Mouse (Mus musculus): Measurements from ENCODE around the gene Apc2.

Gene Apc2

DNA sequence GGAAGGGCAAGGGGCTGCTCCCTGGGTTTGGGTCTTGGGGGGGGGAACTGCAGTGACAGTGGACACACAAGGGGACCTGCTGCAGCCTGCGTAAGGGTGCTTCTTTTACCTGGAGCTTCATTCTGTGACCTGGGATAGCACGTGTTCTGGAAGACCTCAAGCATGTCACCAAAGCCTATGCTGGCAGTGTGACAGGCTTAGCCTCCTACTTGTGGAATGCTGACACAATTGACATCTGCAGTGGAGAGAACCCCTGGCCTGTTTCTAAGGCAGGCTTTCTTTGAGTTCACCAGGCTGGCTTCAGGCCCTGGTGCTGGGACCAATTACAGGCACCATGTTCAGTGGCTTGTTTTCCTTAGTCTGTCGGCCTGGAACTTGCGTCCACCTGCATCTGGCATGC lies 1.5 kb upstream of the Apc2 start:
- in situ Hi-C loops (cut with MseI, MboI) = no loop called here

GRCm38 (mm10) chr10:80294788-80295303 lies 931 bp upstream of the Apc2 start:
- in situ Hi-C loops (cut with MseI, MboI) = no loop called here

DNA sequence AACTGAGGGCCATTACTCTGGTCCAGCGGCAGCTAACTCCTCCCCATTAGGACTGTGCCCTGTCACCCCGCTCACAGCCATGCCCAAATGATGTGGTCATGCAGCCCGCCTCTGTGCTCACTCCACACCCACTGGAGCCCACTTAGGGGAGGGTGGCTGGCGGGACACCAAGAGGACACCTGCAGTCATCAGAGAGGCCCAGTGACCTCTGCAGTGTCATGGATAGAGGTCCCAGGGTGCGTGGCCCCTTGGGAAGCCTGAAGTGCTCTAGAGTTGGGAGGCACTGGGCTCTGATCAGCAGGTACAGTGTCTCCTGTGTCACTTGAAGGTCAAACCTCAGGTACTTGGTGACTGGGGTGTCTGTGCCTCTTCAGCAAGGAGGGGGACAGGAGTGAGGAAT lies 1.0 kb downstream of the Apc2 start:
- in situ Hi-C loops (cut with MseI, MboI) = no loop called here

- in situ Hi-C loops (cut with MseI, MboI) = no loop called here
Observed at GRCm38 (mm10) chr10:80297526-80298133, 1.9 kb downstream of the Apc2 start.

DNA sequence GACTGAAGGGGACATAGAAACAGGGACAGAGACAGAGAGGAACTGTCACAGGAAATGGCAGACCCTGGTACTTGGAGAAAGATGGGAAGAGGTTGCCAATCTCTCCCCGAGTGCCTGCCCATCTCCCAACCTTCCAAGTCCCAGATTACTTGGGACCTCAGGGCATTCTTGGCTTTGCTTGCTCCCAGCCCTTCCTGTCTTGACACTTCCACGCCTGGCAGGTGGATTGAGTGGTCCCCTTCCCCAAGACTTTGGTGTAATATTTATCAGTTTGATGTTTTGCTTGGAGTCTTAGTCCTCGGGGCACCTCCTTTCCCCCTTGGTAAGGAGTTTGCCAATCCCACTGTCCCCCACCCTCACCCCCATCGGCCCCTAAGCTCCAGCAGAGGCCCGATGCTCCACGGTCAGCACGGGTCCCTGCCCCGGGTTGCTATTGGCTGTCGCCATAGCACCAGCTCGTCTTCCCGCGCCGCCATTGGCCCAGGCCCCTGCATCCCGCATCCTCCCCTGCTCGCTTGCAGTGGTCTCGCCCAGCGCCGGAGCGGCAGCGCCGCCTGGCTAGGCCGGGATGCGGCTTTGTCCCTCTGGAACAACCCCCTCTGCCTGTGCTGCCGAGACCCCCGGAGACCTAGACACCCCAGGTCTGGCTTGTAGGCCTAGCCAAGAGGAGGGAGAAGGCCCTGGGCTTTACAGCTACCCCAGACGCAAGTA lies 2.9 kb downstream of the Apc2 start:
- in situ Hi-C loops (cut with MseI, MboI) = no loop called here

DNA sequence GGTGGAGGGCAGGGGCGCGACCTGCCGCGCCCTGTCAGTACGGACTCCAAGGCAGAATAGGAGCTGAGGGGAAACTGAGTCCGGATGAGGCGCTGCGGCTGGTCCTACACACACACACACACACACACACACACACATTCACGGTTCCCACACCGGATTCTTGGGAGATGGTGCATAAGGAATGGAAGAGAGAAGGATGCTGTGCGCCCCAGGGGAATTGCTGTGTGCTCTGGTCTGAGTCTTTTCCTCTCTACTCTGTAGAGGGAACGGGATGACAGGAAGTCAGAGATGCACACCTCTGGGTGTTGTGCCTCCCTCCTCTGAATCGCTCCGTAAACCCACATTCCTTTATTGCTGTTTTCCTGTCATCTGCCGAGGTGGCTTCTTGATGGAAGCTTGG lies 3.5 kb downstream of the Apc2 start:
- in situ Hi-C loops (cut with MseI, MboI) = no loop called here

GRCm38 (mm10) chr10:80299824-80300223 lies 4.0 kb downstream of the Apc2 start:
- in situ Hi-C loops (cut with MseI, MboI) = no loop called here

GRCm38 (mm10) chr10:80300672-80301181 lies 5.0 kb downstream of the Apc2 start:
- in situ Hi-C loops (cut with MseI, MboI) = no loop called here

GRCm38 (mm10) chr10:80301256-80302081 lies 5.7 kb downstream of the Apc2 start:
- in situ Hi-C loops (cut with MseI, MboI) = no loop called here

DNA sequence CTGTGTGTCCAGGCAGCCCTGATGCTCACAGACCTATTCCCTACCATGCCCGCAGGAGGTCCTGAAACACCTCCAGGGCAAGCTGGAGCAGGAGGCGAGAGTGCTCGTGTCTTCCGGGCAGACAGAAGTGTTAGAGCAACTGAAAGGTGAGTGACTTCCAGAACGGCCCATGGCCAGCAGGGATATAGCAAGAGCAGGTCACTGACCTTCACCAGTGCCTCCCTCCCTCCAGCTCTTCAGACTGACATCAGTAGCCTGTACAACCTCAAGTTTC lies 6.2 kb downstream of the Apc2 start:
- in situ Hi-C loops (cut with MseI, MboI) = no loop called here

GRCm38 (mm10) chr10:80302471-80302881 lies 6.7 kb downstream of the Apc2 start:
- in situ Hi-C loops (cut with MseI, MboI) = no loop called here

DNA sequence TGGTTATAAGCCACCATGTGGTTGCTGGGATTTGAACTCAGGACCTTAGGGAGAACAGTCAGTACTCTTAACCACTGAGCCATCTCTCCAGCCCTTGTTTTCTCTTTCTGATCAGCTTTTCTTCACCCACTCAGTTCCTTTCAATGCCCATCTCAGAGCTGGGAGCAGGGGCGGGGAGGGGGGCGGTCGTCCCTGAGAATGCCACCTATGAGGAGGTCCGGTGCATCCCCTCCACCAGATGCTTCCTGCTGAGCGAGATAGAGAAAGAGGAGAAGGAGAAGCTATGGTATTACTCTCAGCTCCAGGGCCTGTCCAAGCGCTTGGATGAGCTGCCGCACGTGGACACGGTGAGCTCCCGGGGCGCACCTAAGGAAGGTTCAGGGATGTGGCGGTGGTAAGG lies 8.7 kb downstream of the Apc2 start:
- in situ Hi-C loops (cut with MseI, MboI) = no loop called here

GRCm38 (mm10) chr10:80304862-80305261 lies 9.1 kb downstream of the Apc2 start:
- in situ Hi-C loops (cut with MseI, MboI) = no loop called here

GRCm38 (mm10) chr10:80311560-80311959 lies 15.8 kb downstream of the Apc2 start:
- in situ Hi-C loops (cut with MseI, MboI) = no loop called here

DNA sequence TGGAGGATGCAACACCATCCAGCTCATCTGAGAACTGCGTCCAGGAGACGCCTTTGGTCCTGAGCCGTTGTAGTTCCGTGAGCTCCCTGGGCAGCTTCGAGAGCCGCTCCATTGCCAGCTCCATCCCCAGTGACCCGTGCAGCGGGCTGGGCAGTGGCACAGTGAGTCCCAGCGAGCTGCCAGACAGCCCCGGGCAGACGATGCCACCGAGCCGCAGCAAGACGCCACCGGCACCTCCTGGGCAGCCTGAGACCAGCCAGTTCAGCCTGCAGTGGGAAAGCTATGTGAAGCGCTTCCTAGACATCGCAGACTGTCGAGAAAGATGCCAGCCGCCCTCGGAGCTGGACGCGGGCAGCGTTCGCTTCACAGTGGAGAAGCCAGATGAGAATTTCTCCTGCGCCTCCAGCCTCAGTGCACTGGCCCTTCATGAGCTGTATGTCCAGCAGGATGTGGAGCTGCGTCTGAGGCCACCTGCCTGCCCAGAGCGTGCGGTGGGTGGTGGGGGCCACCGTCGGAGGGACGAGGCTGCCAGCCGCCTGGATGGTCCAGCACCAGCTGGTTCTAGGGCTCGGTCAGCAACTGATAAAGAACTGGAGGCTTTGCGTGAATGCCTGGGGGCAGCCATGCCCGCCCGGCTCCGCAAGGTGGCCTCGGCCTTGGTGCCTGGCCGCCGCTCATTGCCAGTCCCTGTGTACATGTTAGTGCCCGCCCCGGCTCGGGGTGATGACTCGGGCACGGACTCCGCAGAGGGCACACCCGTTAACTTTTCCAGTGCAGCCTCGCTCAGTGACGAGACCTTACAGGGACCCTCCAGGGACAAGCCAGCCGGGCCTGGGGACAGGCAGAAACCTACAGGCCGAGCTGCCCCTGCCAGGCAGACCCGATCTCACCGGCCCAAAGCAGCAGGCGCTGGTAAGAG lies 17.1 kb downstream of the Apc2 start:
- in situ Hi-C loops (cut with MseI, MboI) = no loop called here

- in situ Hi-C loops (cut with MseI, MboI) = no loop called here
Observed at GRCm38 (mm10) chr10:80313627-80314201, 17.9 kb downstream of the Apc2 start.

DNA sequence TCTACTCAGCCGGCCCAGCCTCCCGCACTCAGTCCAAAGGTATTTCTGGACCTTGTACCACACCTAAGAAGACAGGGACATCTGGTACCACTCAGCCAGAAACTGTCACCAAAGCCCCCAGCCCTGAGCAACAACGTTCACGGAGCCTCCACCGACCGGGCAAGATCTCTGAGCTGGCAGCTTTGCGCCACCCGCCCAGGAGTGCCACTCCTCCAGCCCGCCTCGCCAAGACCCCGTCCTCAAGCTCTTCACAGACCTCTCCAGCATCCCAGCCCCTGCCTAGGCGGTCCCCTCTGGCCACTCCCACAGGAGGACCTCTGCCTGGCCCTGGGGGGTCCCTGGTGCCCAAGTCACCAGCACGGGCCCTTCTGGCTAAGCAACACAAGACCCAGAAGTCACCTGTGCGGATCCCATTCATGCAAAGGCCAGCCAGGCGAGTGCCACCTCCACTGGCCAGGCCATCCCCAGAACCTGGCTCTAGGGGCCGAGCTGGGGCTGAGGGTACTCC lies 18.8 kb downstream of the Apc2 start:
- in situ Hi-C loops (cut with MseI, MboI) = no loop called here

DNA sequence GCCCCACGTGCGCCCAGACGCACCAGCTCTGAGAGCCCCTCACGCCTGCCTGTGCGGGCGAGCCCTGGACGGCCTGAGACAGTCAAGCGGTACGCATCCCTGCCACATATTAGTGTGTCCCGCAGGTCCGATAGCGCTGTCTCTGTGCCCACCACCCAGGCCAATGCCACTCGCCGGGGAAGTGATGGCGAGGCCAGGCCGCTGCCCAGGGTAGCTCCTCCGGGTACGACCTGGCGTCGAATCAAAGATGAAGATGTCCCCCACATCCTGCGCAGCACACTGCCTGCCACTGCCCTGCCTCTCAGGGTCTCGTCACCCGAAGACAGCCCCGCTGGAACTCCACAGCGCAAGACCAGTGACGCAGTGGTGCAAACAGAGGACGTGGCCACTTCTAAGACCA lies 19.5 kb downstream of the Apc2 start:
- in situ Hi-C loops (cut with MseI, MboI) = no loop called here

- in situ Hi-C loops (cut with MseI, MboI) = no loop called here
Observed at GRCm38 (mm10) chr10:80316359-80316781, 20.6 kb downstream of the Apc2 start.

DNA sequence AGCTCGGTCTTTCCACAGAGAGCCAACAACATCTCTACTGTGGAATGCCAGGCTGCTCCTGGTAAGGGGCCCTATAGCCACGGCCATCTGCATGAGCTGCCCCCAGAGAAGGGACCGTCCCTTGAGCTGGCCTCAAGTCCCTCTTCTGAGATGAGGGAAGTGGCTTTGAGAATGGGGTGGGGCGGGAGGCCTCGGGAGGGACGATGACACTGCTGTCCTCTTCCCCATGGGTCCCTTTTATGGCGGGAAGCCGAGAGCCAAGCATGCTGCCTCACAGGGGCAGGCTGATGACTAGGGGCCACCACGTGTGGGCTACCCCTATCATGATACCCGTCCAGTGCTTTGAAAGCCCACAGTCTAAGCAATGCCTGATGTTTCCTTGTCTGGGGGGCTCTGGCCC lies 21.2 kb downstream of the Apc2 start:
- in situ Hi-C loops (cut with MseI, MboI) = no loop called here

GRCm38 (mm10) chr10:80320340-80320760 lies 24.6 kb downstream of the Apc2 start, which contains the start of gene 2310011J03Rik:
2310011J03Rik (minus strand) TSS chr10:80320537.
- in situ Hi-C loops (cut with MseI, MboI) = no loop called here

Data from mouse trophoblast stem cell (cell line).